In the genomic region with DNA sequence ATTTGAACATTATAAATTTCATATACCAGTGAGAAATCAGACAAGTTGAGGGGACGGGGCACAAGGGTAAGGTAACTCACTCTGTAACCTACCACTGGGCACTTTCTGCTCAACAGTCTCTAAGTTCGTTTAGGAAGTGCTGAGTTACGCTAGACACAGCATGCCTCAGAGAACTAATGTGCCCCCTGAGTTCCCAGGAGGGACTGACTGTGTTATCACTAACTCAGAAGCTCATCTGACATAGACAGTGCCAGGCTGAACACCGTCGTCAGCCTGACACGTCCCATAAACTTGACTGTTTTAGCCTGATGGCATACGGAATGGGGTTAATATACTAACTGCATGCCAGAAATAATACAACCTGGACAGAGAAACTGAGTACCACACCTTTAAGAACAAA, we compare ENCODE assay signal across 33 mouse cellular contexts. TPM values are rescaled to one million over a fixed set of nuclear protein-coding genes. Genes with fewer than 3 reads are reported as not detected.
DNase-seq lines count a peak whose midpoint lies in the region; ATAC-seq and TF ChIP-seq lines count a peak whose summit lies in the region.
"Had no signal": no experiment of that assay in that cellular context is flagged by ENCODE, and none has a peak within 500 bp of the region (broad histone marks: within the 10 kb centered on the region; RNA-seq: fewer than 3 reads in every experiment).

No protein-coding gene starts in this region.

- no peak for TF ChIP-seq RAD21 in MEL (IDR thresholded peaks at IDR 0.05; ENCODE audit: low read depth, low read length)

- DNase-seq in MEL (ENCODE audit: low read depth, low spot score) = peak; percentile 23
- DNase-seq in right cerebral cortex, adult 2 months (ENCODE audit: low spot score in 2 of 2) = no peak
- DNase-seq in c-Kit-positive CD71-positive TER-119-positive erythroid progenitor cells, embryonic 14.5 days (ENCODE audit: low spot score) = no peak
- DNase-seq: adrenal gland, adult 8-10 months; adrenal gland, postnatal 25 days; cerebellum, adult 2 months; cerebellum, adult 9-11 months; cerebellum, postnatal 25 days; gastrocnemius, postnatal 10 days; gastrocnemius, postnatal 36 days; heart, adult 2 months had no signal

- TF ChIP-seq POLR2A in MEL (IDR thresholded peaks at IDR 0.05; ENCODE audit: control insufficient read depth in 1 of 2, insufficient read depth in 1 of 2, low read depth in 1 of 2, low read length in 2 of 2, poor library complexity in 1 of 2) = no peak

- no peak for TF ChIP-seq CTCF in MEL (IDR thresholded peaks at IDR 0.05 in 2 of 3, conservative IDR thresholded peaks at IDR 0.05 in 1 of 3; ENCODE audit: control insufficient read depth in 1 of 3, insufficient read depth in 1 of 3, low read depth in 2 of 3, low read length in 3 of 3, poor library complexity in 1 of 3, severe bottlenecking in 1 of 3)

- WGBS in liver, embryonic 12.5 days (ENCODE audit: insufficient replicate concordance) = 53% methylated on average over 7 of the region's 7 CpGs
- 44% methylated on average over 7 of the region's 7 CpGs for WGBS in liver, embryonic 15.5 days (ENCODE audit: insufficient replicate concordance)

- H3K4me2 ChIP-seq in liver, embryonic 12.5 days = peak overlapping the region; percentile 45
- peak overlapping the region; percentile 41 for H3K4me2 ChIP-seq in liver, embryonic 15.5 days
- H3K4me2 ChIP-seq: embryonic facial prominence, embryonic 12.5 days; embryonic facial prominence, embryonic 15.5 days; forebrain, embryonic 13.5 days; heart, embryonic 11.5 days; hindbrain, embryonic 12.5 days; hindbrain, embryonic 15.5 days had no signal

- no peak overlapping the region for H3K4me3 ChIP-seq in MEL (ENCODE audit: control insufficient read depth in 1 of 2, insufficient read depth in 1 of 2, low read depth in 2 of 2, low read length in 2 of 2)
- H3K4me3 ChIP-seq in liver, embryonic 12.5 days = no peak overlapping the region
- H3K4me3 ChIP-seq in liver, embryonic 15.5 days (replicated peaks) = no peak overlapping the region
- H3K4me3 ChIP-seq: embryonic facial prominence, embryonic 12.5 days; embryonic facial prominence, embryonic 15.5 days; forebrain, embryonic 10.5 days; forebrain, embryonic 13.5 days; heart, adult 2 months; hindbrain, embryonic 12.5 days; hindbrain, embryonic 15.5 days had no signal

- H3K79me2 ChIP-seq in MEL (ENCODE audit: control insufficient read depth, insufficient read depth, low read length, poor library complexity) = no peaks in the 10 kb centered on the region

- ATAC-seq in liver, embryonic 12.5 days = peak; percentile 57
- ATAC-seq in liver, embryonic 15.5 days (ENCODE audit: insufficient read depth) = peak; percentile 56
- ATAC-seq in megakaryocyte-erythroid progenitor cell, adult 5-6 weeks (replicated peaks; ENCODE audit: low FRiP score, low TSS enrichment, poor library complexity, severe bottlenecking) = peak; percentile 30; the same call in 1 of the 2 replicates
- ATAC-seq: activated CD4-positive, CD25-positive, alpha-beta regulatory T cell, adult 4 months; CD4-positive, CD25-positive, alpha-beta regulatory T cell, adult 4 months; forebrain, embryonic 13.5 days; forebrain, embryonic 16.5 days had no signal

- H3K27me3 ChIP-seq in MEL (ENCODE audit: control insufficient read depth in 1 of 2, insufficient read depth in 2 of 2, low read length in 2 of 2) = no peaks in the 10 kb centered on the region
- no peaks in the 10 kb centered on the region for H3K27me3 ChIP-seq in liver, embryonic 12.5 days (replicated peaks)
- H3K27me3 ChIP-seq in liver, embryonic 15.5 days = no peaks in the 10 kb centered on the region
- H3K27me3 ChIP-seq: embryonic facial prominence, embryonic 12.5 days; embryonic facial prominence, embryonic 15.5 days; forebrain, embryonic 13.5 days; hindbrain, embryonic 12.5 days; hindbrain, embryonic 15.5 days had no signal

- no peak overlapping the region for H3K9ac ChIP-seq in MEL (ENCODE audit: control insufficient read depth, low read depth, low read length, poor library complexity, severe bottlenecking)
- no peak overlapping the region for H3K9ac ChIP-seq in liver, embryonic 12.5 days
- no peak overlapping the region for H3K9ac ChIP-seq in liver, embryonic 15.5 days
- H3K9ac ChIP-seq: embryonic facial prominence, embryonic 12.5 days; embryonic facial prominence, embryonic 15.5 days; forebrain, embryonic 13.5 days; hindbrain, embryonic 12.5 days; hindbrain, embryonic 15.5 days had no signal

- no peaks in the 10 kb centered on the region for H3K9me3 ChIP-seq in MEL (replicated peaks; ENCODE audit: insufficient read depth, low read length)
- H3K9me3 ChIP-seq in liver, embryonic 12.5 days (replicated peaks) = no peaks in the 10 kb centered on the region
- no peaks in the 10 kb centered on the region for H3K9me3 ChIP-seq in liver, embryonic 15.5 days (replicated peaks)
- H3K9me3 ChIP-seq: embryonic facial prominence, embryonic 12.5 days; embryonic facial prominence, embryonic 15.5 days; forebrain, embryonic 10.5 days; forebrain, embryonic 13.5 days; hindbrain, embryonic 12.5 days; hindbrain, embryonic 15.5 days had no signal

- peaks cover 10 to 13% of the 10 kb centered on the region in 2 experiments for H3K4me1 ChIP-seq in MEL (ENCODE audit: control insufficient read depth in 1 of 2, insufficient read depth in 2 of 2, low read length in 2 of 2)
- peaks cover 36% of the 10 kb centered on the region for H3K4me1 ChIP-seq in liver, embryonic 12.5 days
- H3K4me1 ChIP-seq in liver, embryonic 15.5 days (replicated peaks) = peaks cover 31% of the 10 kb centered on the region
- H3K4me1 ChIP-seq: embryonic facial prominence, embryonic 12.5 days; embryonic facial prominence, embryonic 15.5 days; forebrain, embryonic 10.5 days; forebrain, embryonic 13.5 days; hindbrain, embryonic 12.5 days; hindbrain, embryonic 15.5 days had no signal

- peaks cover 8 to 23% of the 10 kb centered on the region in 2 experiments for H3K36me3 ChIP-seq in MEL (ENCODE audit: control insufficient read depth in 1 of 2, insufficient read depth in 2 of 2, low read length in 2 of 2)
- H3K36me3 ChIP-seq in liver, embryonic 12.5 days = peaks cover 54% of the 10 kb centered on the region
- H3K36me3 ChIP-seq in liver, embryonic 15.5 days (replicated peaks) = peaks cover 42% of the 10 kb centered on the region

- H3K27ac ChIP-seq in MEL (ENCODE audit: control insufficient read depth, low read depth, low read length) = peak overlapping the region; percentile 17; the same call in 1 of the 2 replicates
- peak overlapping the region; percentile 89 for H3K27ac ChIP-seq in liver, embryonic 12.5 days
- peak overlapping the region; percentile 93 for H3K27ac ChIP-seq in liver, embryonic 15.5 days (replicated peaks)
- H3K27ac ChIP-seq: embryonic facial prominence, embryonic 12.5 days; embryonic facial prominence, embryonic 15.5 days; forebrain, embryonic 10.5 days; forebrain, embryonic 13.5 days; heart, adult 2 months; hindbrain, embryonic 12.5 days; hindbrain, embryonic 15.5 days had no signal

- TF ChIP-seq EP300 in MEL (IDR thresholded peaks at IDR 0.05; ENCODE audit: low read depth in 1 of 2, low read length in 2 of 2) = no peak

TF ChIP-seq in MEL, 35 proteins besides CTCF, POLR2A, EP300 and RAD21:
- TF ChIP-seq NRF1 (IDR thresholded peaks at IDR 0.05; ENCODE audit: insufficient read depth, low read depth, low read length, poor library complexity, severe bottlenecking) (no peak), MYB (IDR thresholded peaks at IDR 0.05; ENCODE audit: low read depth, low read length) (no peak), TCF12 (IDR thresholded peaks at IDR 0.05; ENCODE audit: low read depth, low read length) (no peak), MXI1 (IDR thresholded peaks at IDR 0.05; ENCODE audit: low read depth, low read length) (no peak), GATA1 (IDR thresholded peaks at IDR 0.05; ENCODE audit: low read depth, low read length) (no peak), SIN3A (IDR thresholded peaks at IDR 0.05; ENCODE audit: low read length) (no peak), ZC3H11A (IDR thresholded peaks at IDR 0.05; ENCODE audit: low read depth, low read length) (no peak), ETS1 (IDR thresholded peaks at IDR 0.05; ENCODE audit: low read depth, low read length) (no peak), POLR2AphosphoS2 (IDR thresholded peaks at IDR 0.05; ENCODE audit: low read length) (no peak), SMC3 (IDR thresholded peaks at IDR 0.05; ENCODE audit: low read depth, low read length) (no peak), MAZ (IDR thresholded peaks at IDR 0.05; ENCODE audit: low read depth, low read length) (no peak), TAL1 (IDR thresholded peaks at IDR 0.05; ENCODE audit: low read length) (no peak)

RNA-seq across cellular contexts. Expression of a gene that starts 14.9 kb away (rescaled TPM):
- 21.3 and 22.7 TPM in 2 replicates for total RNA-seq in MEL (2012; rRNA removed)
- polyA plus RNA-seq in MEL (2012; ENCODE audit: insufficient read depth in 1 of 2, insufficient read length in 2 of 2, low read depth in 1 of 2, low replicate concordance in 2 of 2, missing spikeins in 1 of 2) = 10 to 100 TPM in 1 of 2 experiments, not detected in 1; 10.5 TPM
- polyA plus RNA-seq in liver, embryonic 12.5 days (2016; fragmentation: Nextera tagmentation; extraction: Ambion mirVana) = 13.5 and 15.2 TPM in 2 replicates
- 11.4 and 13.1 TPM in 2 replicates for polyA plus RNA-seq in liver, embryonic 15.5 days (2015; fragmentation: Nextera tagmentation; extraction: Ambion mirVana)
- 29.4 and 30.3 TPM in 2 replicates for total RNA-seq in megakaryocyte-erythroid progenitor cell, adult 5-6 weeks (2014; fragmentation: Nextera tagmentation)
- 19.1 and 26.2 TPM in 2 replicates for total RNA-seq in megakaryocyte-erythroid progenitor cell, adult 5-6 weeks (2017)

RNA-seq across cellular contexts. Expression of a gene that starts 15.0 kb away (rescaled TPM):
- not detected in 2 replicates for total RNA-seq in MEL (2012; rRNA removed)
- polyA plus RNA-seq in MEL (2012; ENCODE audit: insufficient read depth in 1 of 2, insufficient read length in 2 of 2, low read depth in 1 of 2, low replicate concordance in 2 of 2, missing spikeins in 1 of 2) = not detected
- not detected in 2 replicates for polyA plus RNA-seq in liver, embryonic 12.5 days (2016; fragmentation: Nextera tagmentation; extraction: Ambion mirVana)
- polyA plus RNA-seq in liver, embryonic 15.5 days (2015; fragmentation: Nextera tagmentation; extraction: Ambion mirVana) = not detected in 2 replicates
- total RNA-seq in megakaryocyte-erythroid progenitor cell, adult 5-6 weeks (2014; fragmentation: Nextera tagmentation) = not detected in 2 replicates
- not detected in 2 replicates for total RNA-seq in megakaryocyte-erythroid progenitor cell, adult 5-6 weeks (2017)
- total RNA-seq: adrenal gland, adult 8-10 months; adrenal gland, postnatal 25 days; common myeloid progenitor, adult 5-6 weeks; gastrocnemius, adult 18-20 months; gastrocnemius, postnatal 10 days; gastrocnemius, postnatal 36 days; granulocyte monocyte progenitor cell, adult 5-6 weeks; heart, adult 2 months; heart, postnatal 25 days; hematopoietic stem cell, adult 5-6 weeks had no signal
- polyA plus RNA-seq: activated CD4-positive, CD25-positive, alpha-beta regulatory T cell, adult 4 months; brain, embryonic 14.5 days; C2C12; CD4-positive, CD25-positive, alpha-beta regulatory T cell, adult 4 months; embryonic facial prominence, embryonic 12.5 days; embryonic facial prominence, embryonic 15.5 days; forebrain, embryonic 10.5 days; forebrain, embryonic 13.5 days; forebrain, embryonic 16.5 days; heart, adult 2 months; heart, embryonic 11.5 days; heart, embryonic 14.5 days; heart, postnatal 0 days; hindbrain, embryonic 12.5 days; hindbrain, embryonic 15.5 days had no signal

Comparison
In these comparisons a context has a peak if more than half of its experiments do, and no peak if none do; other contexts are left out.
1. H3K27ac ChIP-seq: peak in every context shown above with its lines; median percentile 93 in liver, embryonic 15.5 days; 89 in liver, embryonic 12.5 days; 17 in MEL.